Mouse (Mus musculus) left cerebral cortex, postnatal 10 days (tissue): ENCODE results near the gene Prodh2. TPM values are rescaled to one million over a fixed set of nuclear protein-coding genes. Genes with fewer than 3 reads are reported as not detected.
A peak's percentile ranks its signal among the peaks of the same experiment; 100 is the strongest.

ENCODE experiments used
- DNase-seq, 2 experiments: peaks; one replicate each; pipeline ENCODE4 v3.0.0; 2021 to 2022; ENCODE audit warnings: low spot score in 2 of 2, mixed read lengths in 1 of 2; ENCODE audit errors: extremely low spot score in 1 of 2
- intact Hi-C: fragments of 180-260 bp; cut with DNase I; formaldehyde crosslinking; loops from one replicate; pipeline ENCODE4 v1.15.1; 2025
- total RNA-seq, 2 experiments: library from RNA; stranded (reverse); gene quantifications; 2 replicates each; pipeline ENCODE4 v1.2.3; 2021

Prodh2 gene
- total RNA-seq, 2 experiments from 2014 or later: 0.67 TPM; not detected in 1

DNA sequence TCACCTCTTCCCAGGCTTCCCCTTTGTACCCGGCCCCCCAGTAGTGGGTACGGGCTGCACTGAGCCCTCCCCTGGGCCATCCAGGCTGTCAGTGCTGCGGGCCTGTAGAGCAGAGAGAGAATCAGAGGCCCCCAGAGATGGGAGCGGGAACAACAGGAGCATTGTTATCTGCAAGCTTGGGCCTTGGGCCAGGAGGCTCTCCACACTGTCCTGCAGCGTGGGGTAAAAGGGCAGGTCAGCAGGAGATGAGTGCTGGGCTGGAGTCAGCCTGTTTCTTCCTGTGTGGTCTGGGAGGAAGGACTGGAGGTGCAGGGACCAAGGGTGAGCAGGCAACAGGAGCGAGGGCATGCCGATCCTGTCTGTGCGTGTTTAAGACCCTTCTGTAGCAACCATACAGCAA lies 39.5 kb downstream of the Prodh2 start:
- intact Hi-C loops: loop anchor here (5.0 kb wide), 2 partner anchors 46 to 86 kb away; partner anchors contain the start of gene Aplp1
- peak in 1 of 2 experiments; percentile 73 for DNase-seq

DNA sequence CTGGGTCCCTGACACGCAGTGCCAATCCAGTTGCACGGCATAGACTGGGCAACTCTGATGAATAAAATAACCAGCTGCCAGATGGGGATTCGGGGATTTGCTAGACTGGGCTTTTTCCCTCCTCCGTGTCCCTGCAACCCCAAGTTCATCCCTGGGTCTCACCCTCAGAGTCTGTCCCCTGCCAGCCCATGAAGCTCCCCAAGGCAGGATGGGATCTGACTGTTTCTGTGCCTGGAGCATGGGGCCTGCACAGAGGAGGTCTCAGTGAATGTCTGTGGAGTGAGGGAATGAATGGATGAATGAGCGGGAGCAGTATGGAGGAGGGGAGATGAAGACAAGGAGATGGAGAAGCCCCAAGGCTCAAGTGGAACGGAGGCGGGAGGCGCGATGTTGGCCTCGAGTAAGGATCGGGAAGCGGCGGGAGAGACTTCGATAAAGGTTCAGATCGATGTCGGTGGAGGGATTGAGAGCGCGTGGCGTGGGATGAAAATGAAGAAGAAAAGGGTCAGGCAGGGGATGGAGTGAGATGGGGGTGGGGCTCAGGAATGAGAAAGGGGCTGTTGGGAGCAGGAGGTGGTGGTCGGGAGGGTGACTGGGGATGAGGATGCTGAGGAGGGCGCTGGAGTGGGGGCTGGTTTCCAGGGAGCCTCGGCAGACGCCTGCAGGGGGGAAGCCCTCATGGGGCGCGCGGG lies 40.7 kb downstream of the Prodh2 start:
- DNase-seq: peak in 1 of 2 experiments; percentile 65
- intact Hi-C loops: loop anchor here (5.0 kb wide), 2 partner anchors 47 to 87 kb away; partner anchors contain the start of gene Aplp1

DNA sequence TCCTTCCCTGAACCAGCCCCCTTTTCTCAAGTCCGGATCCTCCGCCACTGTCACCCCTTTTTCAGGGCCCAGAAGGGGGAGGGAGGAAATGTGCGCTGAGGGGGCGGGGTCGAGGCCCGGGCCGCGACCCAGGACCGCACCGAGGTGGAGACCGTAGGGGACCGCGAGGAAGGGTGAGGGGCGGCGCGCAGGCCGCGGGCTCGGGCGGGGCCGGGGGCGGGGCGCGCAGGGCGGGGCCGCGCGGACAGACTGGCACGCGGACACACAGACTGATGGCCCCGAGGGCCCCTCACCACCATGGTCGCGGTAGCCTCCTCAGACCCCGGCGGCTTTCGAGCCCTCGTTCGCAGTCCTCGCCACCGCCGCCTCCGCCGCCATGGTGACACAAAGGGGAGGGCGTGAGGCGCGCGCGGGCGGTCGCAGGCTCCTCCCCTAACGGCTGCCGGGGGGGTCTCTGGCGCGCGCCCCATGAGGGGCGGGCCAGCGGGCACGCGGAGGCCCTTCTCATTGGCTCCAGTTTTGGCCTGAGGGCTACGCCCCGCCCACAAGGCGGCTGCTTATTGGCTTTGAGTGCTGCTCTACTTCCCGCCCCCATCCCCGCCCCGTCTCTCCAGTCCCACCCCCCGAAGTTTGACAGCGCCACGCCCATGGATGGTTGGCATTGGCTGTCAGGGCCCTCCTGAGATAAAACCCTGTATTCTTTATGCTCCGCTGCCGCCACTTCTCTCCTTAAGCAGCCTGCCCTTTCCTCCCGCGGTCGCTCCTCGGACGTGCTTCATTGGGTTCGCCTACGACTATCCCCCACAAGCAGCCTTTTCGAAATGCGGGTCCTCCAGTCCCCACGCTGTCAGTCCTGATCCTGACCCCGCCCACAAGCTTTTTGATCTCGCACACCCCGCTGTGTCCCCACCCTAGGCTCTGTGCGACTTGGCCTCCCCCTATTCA lies 41.5 kb downstream of the Prodh2 start, which contains the start of gene Arhgap33:
Gene Arhgap33, minus strand, starts transcription at position 428 of the 945 bp plus-strand sequence.
- intact Hi-C loops: loop anchor here (5.0 kb wide), 2 partner anchors 48 to 88 kb away; partner anchors contain the start of gene Aplp1

DNA sequence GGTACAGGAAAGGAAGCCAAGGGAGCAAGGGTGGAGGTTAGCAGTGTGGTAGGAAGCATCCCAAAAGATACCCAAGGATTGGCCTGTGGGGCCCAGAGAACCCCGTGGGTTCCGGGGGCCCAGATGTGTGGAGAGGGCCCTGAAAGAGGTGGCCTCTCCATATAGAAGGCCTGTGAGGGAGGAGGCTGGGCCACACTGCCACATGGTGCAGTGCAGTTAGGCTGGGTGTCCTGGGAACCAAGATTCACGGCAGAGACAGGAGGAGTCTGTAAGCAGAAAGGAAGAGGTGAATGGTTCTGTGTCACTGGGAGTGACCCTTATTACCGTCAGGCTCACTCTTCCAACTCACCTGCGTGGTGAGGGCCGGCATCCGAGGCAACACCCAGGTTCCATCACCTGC lies 47.1 kb downstream of the Prodh2 start:
- DNase-seq: no peak
- intact Hi-C loops: no loop called here

More for the DNA sequence above, 41.5 kb downstream of the Prodh2 start, which contains the start of gene Arhgap33:
- DNase-seq: peak; percentile 95 to 98

DNA sequence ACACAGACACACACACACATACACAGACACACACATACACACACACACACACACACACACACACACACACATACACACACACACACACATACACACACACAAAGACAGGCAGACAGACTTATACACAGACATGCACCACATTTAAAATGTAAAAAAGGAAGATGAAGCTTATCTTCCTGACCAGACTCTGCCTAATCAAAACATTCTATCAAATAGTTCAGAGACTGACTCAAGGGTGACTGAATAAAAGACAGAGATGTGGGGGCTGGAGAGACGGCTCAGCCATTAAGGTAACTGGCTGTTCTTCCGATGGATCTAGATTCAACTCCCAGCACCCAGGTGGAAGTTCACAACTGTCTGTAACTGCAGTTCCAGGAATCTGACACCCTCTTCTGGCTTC lies 50.9 kb downstream of the Prodh2 start:
- intact Hi-C loops: no loop called here
- DNase-seq: no peak

DNA sequence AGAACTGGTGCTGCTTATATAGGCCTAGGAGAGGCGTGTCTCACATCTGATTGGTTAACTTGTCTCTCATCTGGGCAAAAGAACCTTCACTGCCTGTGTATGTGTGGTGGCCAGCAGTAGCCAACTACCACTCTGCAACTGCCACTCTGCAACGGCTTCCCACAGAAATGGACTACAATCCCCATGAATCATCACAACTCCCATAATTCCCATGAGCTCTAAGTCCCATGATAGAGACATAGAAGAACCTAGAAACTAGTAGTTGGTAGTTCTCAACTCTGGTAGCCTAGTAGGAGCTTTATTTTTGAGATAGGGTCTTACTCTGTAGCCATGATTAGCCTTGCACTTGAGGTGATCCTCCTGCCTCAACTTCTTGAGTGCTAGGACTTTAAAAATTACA lies 56.5 kb downstream of the Prodh2 start:
- DNase-seq: no peak
- intact Hi-C loops: no loop called here

DNA sequence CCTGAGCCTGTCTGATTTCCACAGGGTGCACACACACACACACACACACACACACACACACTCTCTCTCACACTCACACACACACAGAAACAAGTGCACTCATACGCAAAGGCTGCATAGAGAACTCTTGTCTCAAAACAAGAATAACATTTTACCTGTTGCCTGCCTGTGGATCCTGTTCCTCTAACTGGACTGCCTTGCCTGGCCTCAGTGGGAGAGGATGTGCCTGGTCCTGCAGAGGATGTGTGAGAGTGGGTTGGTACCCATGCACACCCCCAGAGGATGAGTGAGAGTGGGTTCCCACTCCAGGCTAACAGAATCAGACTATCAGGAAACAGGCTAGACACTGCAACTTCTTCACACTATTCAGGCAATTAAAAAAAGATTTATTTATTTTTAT lies 57.2 kb downstream of the Prodh2 start:
- intact Hi-C loops: no loop called here
- no peak for DNase-seq

DNA sequence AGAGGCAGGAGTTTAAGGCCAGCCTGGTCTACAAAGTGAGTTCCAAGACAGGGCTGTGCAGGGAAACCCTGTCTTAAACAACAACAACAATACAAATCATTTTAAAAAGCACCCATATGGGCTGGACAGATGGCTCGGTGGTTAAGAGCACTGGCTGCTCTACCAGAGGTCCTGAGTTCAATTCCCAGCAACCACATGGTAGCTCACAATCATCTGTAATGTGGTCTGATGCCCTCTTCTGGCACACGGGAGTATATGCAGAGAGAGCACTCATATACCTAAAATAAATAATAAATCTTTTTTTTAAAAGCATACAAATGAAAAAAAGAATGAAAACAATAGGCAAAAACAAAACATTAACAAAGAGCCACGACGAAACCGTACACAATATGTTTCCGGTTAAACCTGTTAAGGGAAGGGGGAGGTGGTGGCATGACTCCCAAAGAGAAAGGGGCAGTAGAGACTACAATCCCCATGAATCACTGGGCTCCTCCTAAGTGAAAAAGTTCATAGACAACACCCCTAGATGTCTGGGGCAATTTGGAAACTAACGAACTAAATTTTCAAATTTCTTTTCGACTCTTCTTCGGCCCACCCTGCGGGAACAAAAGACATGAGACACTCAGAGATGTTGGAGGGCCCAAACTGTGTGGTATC lies 58.2 kb downstream of the Prodh2 start:
- intact Hi-C loops: no loop called here
- peak in 1 of 2 experiments; percentile 47 for DNase-seq

DNA sequence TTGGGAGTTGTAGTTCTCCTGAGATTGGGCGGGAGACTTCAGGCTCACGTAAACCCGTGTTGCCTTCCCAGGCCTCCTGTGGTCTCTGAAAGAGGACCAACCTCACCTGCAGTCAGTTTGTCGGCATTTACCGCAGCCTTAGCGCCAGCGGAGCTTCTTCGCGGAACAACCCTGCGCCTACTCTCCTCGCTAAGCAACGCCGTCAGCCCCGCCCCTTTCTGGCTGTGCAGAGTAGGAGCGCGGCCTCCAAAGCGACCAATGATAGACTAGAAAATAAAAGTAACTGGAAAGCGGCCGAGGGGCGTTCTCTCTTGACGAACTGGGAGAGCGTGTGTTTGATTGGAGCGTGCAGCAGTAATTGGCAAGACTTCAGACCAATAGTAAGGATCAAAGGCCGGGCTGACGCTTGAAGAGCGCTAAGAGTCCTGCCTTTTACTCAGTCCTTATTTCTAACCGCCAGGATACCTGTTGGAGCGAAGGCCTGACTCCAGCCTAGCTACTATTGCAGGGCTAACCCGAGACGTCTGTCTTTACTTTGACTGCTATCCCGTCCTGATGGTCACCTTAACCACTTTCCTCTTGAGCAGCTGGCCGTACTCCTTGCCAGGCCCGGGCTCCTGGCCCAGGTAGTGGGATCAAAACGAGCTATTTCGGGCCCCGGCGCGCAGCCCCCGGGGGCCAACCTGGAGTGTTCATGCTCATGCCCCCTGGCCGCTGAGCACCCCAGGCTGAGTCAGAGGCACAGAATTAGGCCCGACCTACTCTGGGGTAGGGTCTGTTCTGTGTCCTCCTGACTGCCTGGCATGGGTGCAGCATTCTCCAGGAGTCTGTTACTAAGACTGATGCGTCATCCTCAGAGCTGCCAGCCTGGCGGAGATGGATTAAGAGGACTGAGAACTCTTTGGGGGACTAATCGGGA lies 58.9 kb downstream of the Prodh2 start, which contains the start of the genes Hspb6 and Proser3:
Gene Hspb6, plus strand, starts transcription at position 77 of the 919 bp plus-strand sequence.
Gene Proser3, minus strand, starts transcription at position 198 of the 919 bp plus-strand sequence.
- intact Hi-C loops: no loop called here
- peak; percentile 98 for DNase-seq

DNA sequence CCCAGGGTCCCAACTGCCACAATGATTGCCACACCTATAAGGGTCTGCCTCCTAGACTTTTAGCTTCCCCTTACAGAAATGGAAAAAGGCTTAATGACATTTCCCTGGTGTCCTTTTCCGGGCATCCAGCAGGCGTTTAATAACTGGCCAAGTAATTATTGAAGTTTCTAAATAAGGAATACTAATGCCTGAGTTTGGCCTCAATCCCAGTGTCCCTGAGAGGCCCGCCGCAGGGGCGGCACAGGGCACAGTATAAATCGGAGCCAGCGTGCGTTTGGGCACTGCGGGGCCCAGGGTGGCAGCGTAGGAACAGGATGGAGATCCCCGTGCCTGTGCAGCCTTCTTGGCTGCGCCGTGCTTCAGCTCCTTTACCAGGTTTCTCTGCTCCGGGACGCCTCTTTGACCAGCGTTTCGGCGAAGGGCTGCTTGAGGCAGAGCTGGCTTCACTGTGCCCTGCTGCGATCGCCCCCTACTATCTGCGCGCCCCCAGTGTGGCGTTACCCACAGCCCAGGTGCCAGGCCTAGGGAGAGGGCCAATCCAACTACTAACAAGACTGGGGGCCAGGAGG lies 59.7 kb downstream of the Prodh2 start:
- intact Hi-C loops: no loop called here
- peak in 1 of 2 experiments; percentile 53 for DNase-seq

DNA sequence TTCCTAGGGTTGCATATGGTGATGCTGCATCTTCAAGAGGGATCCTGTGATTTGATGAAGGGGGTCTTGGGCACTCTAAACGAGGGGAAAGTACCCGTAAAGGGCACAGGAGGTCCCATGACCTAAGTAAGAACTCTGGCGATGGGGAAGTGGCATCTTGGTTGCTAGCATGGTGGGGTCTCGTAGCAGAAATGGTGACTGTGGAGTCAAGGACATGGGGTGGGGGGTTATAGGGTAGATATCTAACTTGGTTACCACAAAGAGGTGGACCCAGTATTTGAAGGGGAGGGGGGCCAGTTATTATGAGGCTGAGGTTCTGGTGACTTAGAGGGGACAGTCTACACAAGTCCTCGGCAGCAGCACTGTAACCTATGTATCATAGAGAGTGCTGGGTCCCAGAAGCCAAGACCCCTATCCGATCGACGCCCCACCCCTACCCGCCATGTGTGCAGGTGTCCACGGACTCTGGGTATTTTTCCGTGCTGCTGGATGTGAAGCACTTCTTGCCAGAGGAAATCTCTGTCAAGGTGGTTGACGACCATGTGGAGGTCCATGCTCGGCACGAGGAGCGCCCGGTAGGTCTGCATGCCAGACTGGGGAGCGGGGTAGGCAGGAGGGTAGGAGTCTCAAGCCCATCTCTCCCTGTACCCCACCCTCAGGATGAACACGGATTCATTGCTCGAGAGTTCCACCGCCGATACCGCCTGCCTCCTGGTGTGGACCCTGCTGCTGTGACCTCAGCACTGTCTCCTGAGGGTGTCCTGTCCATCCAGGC lies 60.6 kb downstream of the Prodh2 start:
- DNase-seq: peak in 1 of 2 experiments; percentile 44
- intact Hi-C loops: no loop called here

DNA sequence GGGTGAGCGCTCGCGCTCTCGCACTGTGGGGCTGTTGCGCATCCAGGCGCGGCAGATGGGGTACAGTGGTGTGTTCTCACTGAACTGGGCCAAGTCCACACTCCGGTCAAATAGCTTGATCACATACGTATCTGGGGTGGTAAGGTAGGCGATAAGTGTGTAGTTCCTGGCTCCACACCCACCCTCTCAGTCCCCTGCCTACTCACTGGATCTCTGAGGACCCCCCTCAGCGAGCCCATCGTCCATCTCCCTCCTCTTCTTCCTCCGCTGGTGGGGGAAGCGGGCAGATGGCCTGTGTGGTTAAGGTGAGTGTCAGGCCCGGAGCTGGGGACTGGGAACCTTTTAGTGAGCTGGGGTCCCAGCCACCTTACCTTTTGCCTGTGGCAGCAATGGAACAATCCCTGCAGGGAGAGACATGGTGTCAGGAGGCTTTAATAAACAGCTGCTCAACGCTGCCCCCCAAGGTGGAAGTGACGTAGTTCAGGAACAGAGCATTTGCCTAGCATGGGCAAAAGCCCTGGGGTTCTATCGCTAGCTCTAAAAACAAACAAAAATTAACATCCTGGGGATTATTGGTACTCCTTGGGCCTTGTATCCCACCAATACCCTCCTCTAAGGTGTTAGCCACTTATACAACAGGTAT lies 63.6 kb downstream of the Prodh2 start:
- peak in 1 of 2 experiments; percentile 44 for DNase-seq
- intact Hi-C loops: no loop called here

DNA sequence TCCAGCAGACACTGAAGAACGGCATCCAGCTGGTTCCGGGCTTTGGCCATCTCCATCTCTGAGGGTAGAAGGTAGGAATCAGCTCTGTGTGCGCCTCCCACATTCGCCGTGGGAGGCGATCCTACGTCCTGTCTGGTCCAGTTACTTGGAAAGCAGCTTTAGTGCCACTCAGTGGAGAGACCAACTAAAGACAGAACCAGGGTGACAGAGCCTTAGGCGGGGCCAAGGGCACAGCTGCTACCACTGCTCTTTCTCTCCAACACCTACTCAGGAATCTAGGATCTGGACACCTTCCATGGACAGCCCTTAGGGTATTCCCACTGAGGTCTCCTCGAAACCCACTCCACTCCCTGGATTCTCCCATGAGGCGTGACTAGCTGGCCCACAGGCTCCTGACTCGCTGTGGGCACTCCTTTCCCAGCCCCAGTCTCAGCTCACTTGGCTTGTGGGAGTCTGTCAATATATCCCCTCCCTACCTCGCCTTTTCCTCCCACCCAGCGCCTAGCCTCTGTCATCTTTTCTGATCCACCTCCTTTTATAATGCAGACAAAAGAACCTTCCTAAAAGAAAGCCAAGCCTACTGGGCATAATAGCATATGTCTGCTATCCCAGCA lies 64.6 kb downstream of the Prodh2 start:
- intact Hi-C loops: no loop called here
- no peak for DNase-seq

DNA sequence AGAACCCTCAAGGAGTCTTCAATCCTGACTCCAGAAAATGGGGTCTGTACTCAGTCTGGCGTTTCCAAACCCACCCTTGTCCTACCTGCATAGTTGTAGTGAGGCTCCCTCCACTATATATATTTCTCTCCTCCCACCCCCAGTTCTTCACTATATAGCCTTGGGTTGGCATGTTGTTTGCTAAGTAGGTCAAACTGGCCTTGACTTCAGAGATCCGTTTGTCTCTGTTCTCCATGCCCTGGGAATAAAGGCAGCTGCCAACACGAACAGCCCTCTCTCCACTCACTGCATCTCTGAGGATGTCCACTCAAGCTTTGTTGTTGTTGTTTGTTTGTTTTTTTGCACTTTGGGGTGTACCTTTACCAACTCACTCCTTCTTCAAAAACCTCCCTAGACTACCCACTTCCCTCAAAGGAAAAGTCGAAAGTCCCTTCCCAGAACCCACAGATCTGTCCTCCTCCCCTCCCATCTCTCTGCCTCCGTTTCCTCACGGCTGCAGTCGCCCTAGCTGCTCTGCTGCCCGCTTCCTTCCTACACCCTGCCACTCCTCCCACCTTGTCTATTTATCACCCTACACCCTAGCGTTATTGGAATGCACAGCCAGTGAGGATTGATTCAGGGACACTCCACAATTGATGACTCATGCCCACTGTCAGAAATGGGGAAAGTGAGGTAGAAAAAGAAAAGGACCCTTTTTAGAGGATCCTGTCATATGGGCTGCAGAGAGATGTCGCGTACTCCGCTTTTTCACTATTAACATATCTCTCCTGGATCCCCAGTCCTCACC lies 65.4 kb downstream of the Prodh2 start:
- intact Hi-C loops: no loop called here
- DNase-seq: no peak

DNA sequence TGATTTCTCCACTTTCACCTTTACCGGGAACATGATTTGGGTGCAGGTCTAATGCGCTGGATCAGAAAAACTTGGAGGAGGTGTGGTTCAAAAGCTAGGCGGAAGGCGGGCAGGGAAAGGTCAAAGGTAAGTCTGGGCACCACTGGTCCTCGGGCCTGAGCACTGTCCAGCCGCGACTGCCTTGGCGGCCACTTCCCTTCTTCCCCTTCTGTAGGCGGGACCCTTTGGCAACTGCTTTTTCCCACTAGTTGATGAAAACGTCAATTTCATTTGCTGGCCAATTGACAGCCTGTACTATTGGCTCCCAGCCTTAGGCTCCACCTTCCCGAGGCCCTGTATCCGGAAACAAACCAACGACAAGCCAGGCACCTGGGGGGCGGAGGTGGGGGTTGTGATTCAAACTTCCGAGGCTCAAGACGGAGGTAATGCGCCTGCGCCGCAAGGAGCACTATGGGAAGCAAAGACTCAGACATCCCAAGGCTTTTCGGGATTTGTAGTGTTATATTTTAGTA lies 66.1 kb downstream of the Prodh2 start, which contains the start of gene Lin37:
Gene Lin37, minus strand, starts transcription at position 396 of the 512 bp plus-strand sequence.
- peak; percentile 98 to 99 for DNase-seq
- intact Hi-C loops: no loop called here
